Mouse (Mus musculus): Measurements from ENCODE around the gene Cdkal1.

DNA sequence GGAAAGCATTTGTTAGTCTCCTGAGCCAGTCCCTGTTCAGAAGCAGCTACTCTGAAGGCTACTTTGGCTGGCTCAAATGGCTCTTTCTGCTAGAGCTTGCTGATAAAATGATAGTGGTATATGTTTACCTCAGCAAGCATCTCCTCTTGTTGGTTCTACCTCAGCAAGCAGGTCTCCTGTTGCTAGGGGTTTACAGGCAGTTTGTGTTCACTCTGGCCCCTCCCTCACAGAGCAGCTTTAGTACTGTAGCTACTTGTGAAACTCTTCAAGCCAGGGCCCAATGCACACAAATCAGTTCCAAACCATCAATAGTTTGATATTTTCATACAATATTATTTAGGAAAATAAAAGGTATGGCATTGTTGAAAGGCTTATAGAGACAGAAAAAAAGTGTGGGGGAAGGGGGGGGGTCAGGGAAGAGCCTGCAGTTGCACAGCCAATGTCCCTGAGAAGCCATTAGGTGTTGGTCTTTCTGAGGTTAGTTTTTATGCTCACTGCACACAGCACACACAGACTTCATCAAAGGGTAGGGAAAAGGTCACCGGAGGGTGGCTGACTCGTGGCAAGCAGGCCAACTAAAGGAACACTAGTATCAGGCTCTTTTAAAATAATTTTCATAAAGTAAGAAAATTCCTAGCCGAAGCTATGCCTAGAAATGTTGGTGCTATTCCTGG, 499.9 kb downstream of the Cdkal1 start:
- no peak for TF ChIP-seq POLR2A (IDR thresholded peaks at IDR 0.05; ENCODE audit: low read depth, low read length)
- no peak for TF ChIP-seq CTCF (conservative IDR thresholded peaks at IDR 0.05; ENCODE audit: insufficient read depth, insufficient read length, low read depth, low read length)
